Mouse (Mus musculus): ENCODE data around the gene Zcchc13. TPM values are rescaled to one million over a fixed set of nuclear protein-coding genes. Genes with fewer than 3 reads are reported as not detected.

The Zcchc13 gene
- polyA plus RNA-seq, 1 experiment from 2014 or later = not detected

DNA sequence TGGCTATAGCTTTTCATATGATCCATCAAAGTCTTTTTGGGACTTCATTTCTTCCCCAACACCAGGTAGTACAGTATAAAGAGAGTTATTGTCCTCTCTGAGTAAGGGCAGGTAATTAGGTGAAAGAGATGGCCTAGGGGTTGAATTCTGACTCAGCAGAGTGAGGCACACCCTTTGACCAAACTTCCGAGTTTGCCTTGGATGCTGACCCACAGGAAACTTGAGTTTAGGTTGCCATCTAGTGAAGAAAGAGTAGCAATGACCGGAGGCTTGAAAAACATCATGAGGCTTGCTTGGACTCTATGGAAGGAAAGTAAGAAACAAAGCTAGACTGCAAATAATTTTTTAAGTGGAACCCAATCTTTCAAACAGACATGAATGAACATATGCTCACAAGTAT, 44.3 kb downstream of the Zcchc13 start:
- no peaks in the 10 kb centered on the region for H3K9me3 ChIP-seq (ENCODE audit: low read length)
- no peak overlapping the region for H3K9ac ChIP-seq (replicated peaks; ENCODE audit: low read length)
- no peak overlapping the region for H3K27ac ChIP-seq (ENCODE audit: low read length)
- H3K27me3 ChIP-seq (ENCODE audit: insufficient read depth, low read length) = peaks cover 4% of the 10 kb centered on the region; the same call in 1 of the 2 replicates
- no peaks in the 10 kb centered on the region for H3K36me3 ChIP-seq (ENCODE audit: insufficient read depth, low read length)
- ATAC-seq (ENCODE audit: low FRiP score, low TSS enrichment) = no peak
- H3K4me1 ChIP-seq (ENCODE audit: insufficient read depth, low read length) = no peaks in the 10 kb centered on the region
- H3K4me2 ChIP-seq (replicated peaks; ENCODE audit: low read depth, low read length) = no peak overlapping the region
- no peak overlapping the region for H3K4me3 ChIP-seq (ENCODE audit: low read length)
- 25% methylated on average over 2 of the region's 2 CpGs for WGBS

Other genes starting within 250 kb of the Zcchc13 start
- gene Tsx, start 216.1 kb upstream of the Zcchc13 start, polyA plus RNA-seq (2015; fragmentation: Nextera tagmentation; extraction: Ambion mirVana) = 0.20 and 0.67 TPM in 2 replicates
- not detected in 2 replicates for gene Gm26992, start 208.6 kb upstream of the Zcchc13 start, polyA plus RNA-seq (2015; fragmentation: Nextera tagmentation; extraction: Ambion mirVana)
- gene Slc16a2, start 191.4 kb downstream of the Zcchc13 start, polyA plus RNA-seq (2015; fragmentation: Nextera tagmentation; extraction: Ambion mirVana) = 12.8 and 14.4 TPM in 2 replicates

Data from kidney, embryonic 16.5 days (tissue).